Mouse (Mus musculus) forebrain, embryonic 10.5 days (tissue): ENCODE results near the gene Smim8. TPM values are rescaled to one million over a fixed set of nuclear protein-coding genes. Genes with fewer than 3 reads are reported as not detected.

Experiments used
- DNase-seq: peaks from one replicate; pipeline ENCODE4 v3.0.0-alpha.2; 2017; ENCODE audit warnings: low spot score; ENCODE audit errors: extremely low spot score
- H3K27ac ChIP-seq: fragments of 300-500 bp; sonication (generic); 2 replicates; pipeline ENCODE4 v1.5.1; 2016; ENCODE audit warnings: mild to moderate bottlenecking
- H3K27me3 ChIP-seq: fragments of 300-500 bp; sonication (generic); 2 replicates; pipeline ENCODE4 v1.6.1; 2016; ENCODE audit warnings: mild to moderate bottlenecking; ENCODE audit not compliant: poor library complexity, severe bottlenecking
- H3K36me3 ChIP-seq: fragments of 300-500 bp; sonication (generic); replicated peaks from 2 replicates; pipeline ENCODE4 v1.6.1; 2016; ENCODE audit warnings: mild to moderate bottlenecking, moderate library complexity
- H3K4me1 ChIP-seq: fragments of 300-500 bp; sonication (generic); 2 replicates; pipeline ENCODE4 v1.6.1; 2016
- H3K4me3 ChIP-seq: fragments of 300-500 bp; sonication (generic); 2 replicates; pipeline ENCODE4 v1.5.1; 2016; ENCODE audit warnings: mild to moderate bottlenecking, moderate library complexity
- H3K9me3 ChIP-seq: fragments of 300-500 bp; sonication (generic); 2 replicates; pipeline ENCODE4 v1.6.1; 2016; ENCODE audit warnings: mild to moderate bottlenecking, moderate library complexity
- WGBS: fragments of 180-500 bp; shearing (Covaris S2); methylation state at CpG from one replicate; pipeline ENCODE4 v1.1.7; 2016; 5-methylcytosine and 5-hydroxymethylcytosine counted together
- polyA plus RNA-seq: library from polyadenylated mRNA; unstranded; fragments of >200 nt; fragmentation: Nextera tagmentation; extraction: Ambion mirVana; gene quantifications from 2 replicates; pipeline ENCODE4 v1.2.1, GENCODE M21; 2016

The Smim8 gene
- 40.7 and 43.8 TPM in 2 replicates for polyA plus RNA-seq

DNA sequence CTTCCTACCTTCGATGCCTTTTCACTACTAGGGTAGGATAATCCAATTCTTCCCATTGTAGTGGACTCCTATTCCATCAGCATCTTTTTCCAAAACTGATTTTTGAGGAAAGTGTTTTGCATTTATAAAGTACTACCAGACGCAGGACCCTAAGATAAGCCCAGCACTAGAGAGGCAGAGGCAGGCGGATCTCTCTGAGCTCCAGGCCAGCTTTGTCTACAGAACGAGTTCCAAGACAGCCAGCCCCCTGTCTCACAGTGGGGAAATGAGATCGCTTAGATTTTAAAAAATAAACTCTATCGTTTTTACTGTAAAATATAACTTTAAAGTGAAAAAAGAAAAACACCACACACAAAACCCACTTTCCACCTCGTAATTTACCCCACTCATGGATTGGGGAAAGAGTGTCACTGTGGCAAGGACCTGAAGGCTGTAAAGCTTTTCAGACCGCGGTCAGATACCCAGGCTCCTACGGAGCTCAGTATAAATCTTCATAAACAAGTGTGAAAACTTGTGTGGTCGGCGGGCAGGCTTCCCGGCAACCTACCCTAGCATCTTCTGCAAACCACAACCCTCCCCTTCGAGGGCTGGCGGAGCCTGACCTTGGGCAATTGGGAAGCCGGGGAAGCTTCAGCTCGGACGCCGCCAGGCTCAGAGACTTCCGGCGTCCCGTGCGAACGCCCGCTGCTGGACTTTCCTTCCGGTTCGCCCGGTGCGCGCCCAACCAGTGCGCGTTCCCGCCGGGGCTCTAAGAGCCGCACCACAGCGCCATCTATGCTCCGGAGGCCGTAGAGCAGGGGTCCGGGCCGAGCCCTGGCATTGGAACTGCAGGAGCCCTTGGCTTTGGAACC is at the start of gene Smim8:
TSS of gene Smim8 (minus strand) at position 747 of the 851 bp plus-strand sequence.
- Histone ChIP-seq H3K9me3 (peaks cover 6% of the 10 kb centered on the region; the same call in 1 of the 2 replicates), H3K4me3 (peak within 1 kb of the TSS; percentile 67), H3K4me1 (peaks cover 11% of the 10 kb centered on the region), H3K27ac (peak within 1 kb of the TSS; percentile 89), H3K36me3 (no peaks in the 10 kb centered on the region), H3K27me3 (no peaks in the 10 kb centered on the region)
- WGBS = 6% methylated on average over 40 of the region's 40 CpGs
- DNase-seq = peak; percentile 93

DNA sequence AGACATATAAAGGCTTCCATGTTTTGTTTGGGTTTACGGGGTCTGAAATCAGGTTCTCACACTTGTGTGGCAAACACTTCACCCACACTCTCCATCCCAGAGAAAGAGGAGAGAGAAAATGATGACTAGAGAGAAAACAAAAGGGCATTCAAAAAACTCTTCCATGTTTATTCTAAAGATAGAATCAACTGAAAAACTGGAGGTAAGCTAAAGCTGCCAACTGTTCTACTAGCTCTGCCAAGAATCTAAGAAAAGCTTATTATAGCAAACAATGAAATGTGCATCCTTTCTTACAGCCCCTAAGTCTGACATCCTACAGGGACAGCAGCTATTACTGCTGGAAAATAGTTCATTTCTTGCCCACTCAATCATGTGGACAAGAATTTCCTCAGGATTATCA is 45.7 kb upstream of the Smim8 start:
- Histone ChIP-seq H3K27ac (no peak overlapping the region), H3K4me3 (no peak overlapping the region), H3K27me3 (no peaks in the 10 kb centered on the region), H3K36me3 (peaks cover 59% of the 10 kb centered on the region), H3K9me3 (no peaks in the 10 kb centered on the region), H3K4me1 (no peaks in the 10 kb centered on the region)
- DNase-seq = no peak
- WGBS = 97% methylated on average over 1 of the region's 1 CpGs

DNA sequence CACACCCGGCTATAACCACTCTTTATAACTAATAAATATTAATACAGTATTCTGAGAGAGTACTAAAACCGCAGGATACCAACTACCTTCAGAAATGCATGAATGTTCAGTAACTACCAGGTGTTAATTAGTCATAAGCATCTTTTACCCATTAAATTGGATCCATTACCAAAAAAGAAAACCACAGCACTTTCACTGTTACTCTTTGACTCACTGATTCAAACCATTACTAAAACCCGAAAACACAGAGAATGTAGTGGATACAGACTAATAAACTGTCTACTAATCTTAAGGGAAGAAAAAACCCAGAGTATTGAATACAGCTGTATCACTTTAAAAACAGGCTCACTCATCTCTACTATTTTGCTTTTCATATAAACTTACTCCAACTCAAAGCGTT is 41.7 kb upstream of the Smim8 start:
- no peaks in the 10 kb centered on the region for H3K9me3 ChIP-seq
- no peak overlapping the region for H3K4me3 ChIP-seq
- no peak overlapping the region for H3K27ac ChIP-seq
- 91% methylated on average over 4 of the region's 4 CpGs for WGBS
- peaks cover 75% of the 10 kb centered on the region for H3K36me3 ChIP-seq
- no peaks in the 10 kb centered on the region for H3K27me3 ChIP-seq
- H3K4me1 ChIP-seq = no peaks in the 10 kb centered on the region
- DNase-seq = no peak

DNA sequence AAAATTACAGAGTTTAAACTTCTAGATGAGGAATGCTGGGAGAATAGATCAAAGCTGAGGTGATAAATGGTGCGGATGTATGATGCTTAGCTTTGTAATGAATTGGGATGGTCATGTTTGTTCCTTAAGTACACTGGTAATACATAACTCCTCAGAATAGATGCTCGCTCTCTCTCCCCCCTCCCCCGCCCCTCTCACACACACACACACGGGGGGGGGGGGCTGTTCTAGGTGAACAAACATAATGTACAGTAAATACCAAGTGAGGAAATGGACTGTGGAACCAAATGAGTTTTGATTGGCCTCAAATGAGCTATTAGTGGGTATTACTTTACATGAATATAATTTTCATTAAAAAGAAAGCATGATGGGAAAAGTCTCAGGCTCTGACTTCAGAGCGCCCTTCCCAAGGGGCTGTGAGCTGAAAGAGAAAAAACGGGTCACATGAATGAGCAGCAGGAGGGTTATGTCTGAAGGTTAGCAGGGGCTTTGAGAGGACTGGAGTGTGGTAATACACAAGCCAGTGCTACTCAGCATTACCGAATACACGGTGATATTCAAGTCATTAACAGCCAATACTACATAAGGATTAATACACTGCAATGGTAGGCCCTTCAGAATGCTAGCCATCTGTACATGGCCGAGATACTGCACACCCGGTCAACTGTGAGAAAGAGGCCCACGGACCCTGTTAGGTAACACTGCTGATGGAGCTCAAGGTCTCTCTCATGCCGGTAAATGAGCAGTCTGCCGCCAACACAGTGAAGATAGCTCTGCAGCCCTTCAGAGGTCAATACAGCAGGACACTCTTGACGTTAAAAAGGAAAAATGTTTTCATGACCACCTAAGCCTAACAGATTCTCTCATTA is 23.2 kb upstream of the Smim8 start:
- 88% methylated on average over 14 of the region's 14 CpGs for WGBS
- no peak overlapping the region for H3K27ac ChIP-seq

DNA sequence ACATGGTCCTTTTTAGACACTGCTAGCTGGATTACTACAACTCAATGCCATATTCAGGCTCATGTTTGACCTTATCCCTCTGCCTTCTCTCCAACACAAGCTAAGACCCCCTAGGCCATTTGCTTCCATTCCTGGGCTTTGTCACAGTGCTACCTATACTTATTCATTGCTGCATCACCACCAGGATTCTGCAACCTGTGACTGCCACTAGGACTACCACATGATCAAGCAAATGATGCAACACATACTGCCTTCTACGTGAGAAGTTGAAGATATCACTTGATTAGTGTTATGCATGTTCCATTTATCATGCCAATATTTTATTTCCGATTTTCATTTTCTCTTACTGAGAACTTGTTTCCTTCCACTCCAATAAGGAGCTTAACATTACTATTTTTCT is 19.8 kb upstream of the Smim8 start:
- Histone ChIP-seq H3K36me3 (peaks cover 4% of the 10 kb centered on the region), H3K9me3 (no peaks in the 10 kb centered on the region), H3K27ac (no peak overlapping the region), H3K4me1 (no peaks in the 10 kb centered on the region), H3K27me3 (no peaks in the 10 kb centered on the region), H3K4me3 (no peak overlapping the region)
- no peak for DNase-seq
- 94% methylated on average over 2 of the region's 2 CpGs for WGBS

More for the DNA sequence above, 23.2 kb upstream of the Smim8 start:
- Histone ChIP-seq H3K4me3 (no peak overlapping the region), H3K9me3 (no peaks in the 10 kb centered on the region), H3K36me3 (peaks cover 25% of the 10 kb centered on the region), H3K4me1 (no peaks in the 10 kb centered on the region), H3K27me3 (no peaks in the 10 kb centered on the region)
- DNase-seq = no peak

DNA sequence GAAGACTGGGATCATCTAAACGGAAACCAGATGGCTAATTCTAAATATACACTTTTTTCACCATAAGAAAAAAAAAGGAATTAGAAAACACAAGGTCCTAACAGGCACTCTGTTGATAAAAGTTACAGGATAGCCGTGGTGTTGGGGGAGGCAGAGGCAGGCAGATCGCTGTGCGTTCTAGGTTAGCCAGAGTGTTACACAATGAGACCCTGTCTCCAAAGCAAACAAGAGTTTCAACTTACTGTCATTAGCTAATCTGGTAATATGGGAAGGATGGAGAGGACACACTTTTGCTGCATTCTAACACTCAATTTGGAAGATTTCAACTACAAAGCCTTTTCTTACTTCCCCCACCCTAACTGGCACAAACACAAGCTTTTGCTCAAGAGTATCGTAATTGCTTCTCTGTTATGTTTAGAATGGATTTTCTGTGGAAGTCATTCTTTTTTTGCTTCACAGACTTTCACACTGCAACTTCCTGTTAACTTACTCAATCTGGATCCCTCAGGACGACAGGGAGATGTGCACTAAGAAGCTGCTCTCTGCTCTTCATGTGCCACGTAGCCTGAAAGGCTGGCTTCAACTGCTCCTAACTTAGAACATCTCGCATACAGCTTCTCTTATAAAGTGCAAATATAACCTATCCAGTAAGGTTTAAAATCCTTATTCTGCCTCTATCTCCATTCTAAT is 19.2 kb upstream of the Smim8 start:
- no peak overlapping the region for H3K4me3 ChIP-seq
- no peaks in the 10 kb centered on the region for H3K9me3 ChIP-seq
- no peaks in the 10 kb centered on the region; the same call in 1 of the 2 replicates for H3K36me3 ChIP-seq
- WGBS = 81% methylated on average over 8 of the region's 8 CpGs
- no peak for DNase-seq
- H3K27me3 ChIP-seq = no peaks in the 10 kb centered on the region
- no peaks in the 10 kb centered on the region for H3K4me1 ChIP-seq
- H3K27ac ChIP-seq = no peak overlapping the region

DNA sequence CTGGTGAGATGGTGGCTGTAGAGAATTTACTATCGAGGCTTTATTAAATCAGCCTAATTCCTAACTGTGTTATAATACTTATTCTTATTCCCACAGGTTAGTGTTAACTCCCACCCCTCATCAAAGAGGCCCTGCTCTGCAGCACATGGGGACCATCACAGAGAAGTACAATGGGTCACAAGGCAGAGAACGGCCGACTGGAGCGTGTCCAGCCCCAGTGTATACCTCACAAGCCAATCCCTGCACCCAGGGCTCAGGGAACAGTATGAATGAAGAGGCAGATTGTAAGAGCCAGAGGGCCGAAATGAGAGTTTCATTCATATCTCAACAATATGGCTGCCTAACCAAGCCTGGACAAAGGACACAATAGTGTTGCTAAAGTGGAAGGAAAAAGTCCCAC is 18.1 kb upstream of the Smim8 start:
- no peak for DNase-seq
- 89% methylated on average over 5 of the region's 5 CpGs for WGBS
- H3K4me3 ChIP-seq = no peak overlapping the region

DNA sequence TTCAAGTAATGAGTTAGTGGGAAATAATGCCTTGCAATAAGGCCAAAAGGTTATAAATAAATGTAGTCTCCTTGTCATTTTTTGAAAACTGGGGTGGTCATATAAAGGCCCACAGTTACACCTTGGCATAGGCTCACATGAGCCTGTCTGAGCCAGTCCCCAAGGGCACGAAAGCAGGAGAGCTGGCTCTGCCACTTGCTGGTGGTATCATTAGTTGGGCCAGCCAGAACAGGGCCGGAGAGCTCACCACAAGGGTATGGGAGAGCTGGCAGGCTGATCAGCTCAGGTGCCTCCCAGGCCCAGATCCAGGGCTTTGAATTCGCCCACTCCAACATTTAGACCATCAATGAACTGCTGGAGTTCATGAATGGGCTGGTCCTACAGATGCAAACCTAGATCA is 8.3 kb upstream of the Smim8 start:
- Histone ChIP-seq H3K4me1 (no peaks in the 10 kb centered on the region), H3K4me3 (no peak overlapping the region), H3K27ac (no peak overlapping the region), H3K27me3 (no peaks in the 10 kb centered on the region), H3K36me3 (no peaks in the 10 kb centered on the region), H3K9me3 (no peaks in the 10 kb centered on the region)
- DNase-seq = no peak
- WGBS = 82% methylated on average over 3 of the region's 3 CpGs

More for the DNA sequence above, 18.1 kb upstream of the Smim8 start:
- H3K36me3 ChIP-seq = no peaks in the 10 kb centered on the region
- H3K27me3 ChIP-seq = no peaks in the 10 kb centered on the region
- H3K4me1 ChIP-seq = no peaks in the 10 kb centered on the region
- no peaks in the 10 kb centered on the region for H3K9me3 ChIP-seq
- no peak overlapping the region for H3K27ac ChIP-seq

DNA sequence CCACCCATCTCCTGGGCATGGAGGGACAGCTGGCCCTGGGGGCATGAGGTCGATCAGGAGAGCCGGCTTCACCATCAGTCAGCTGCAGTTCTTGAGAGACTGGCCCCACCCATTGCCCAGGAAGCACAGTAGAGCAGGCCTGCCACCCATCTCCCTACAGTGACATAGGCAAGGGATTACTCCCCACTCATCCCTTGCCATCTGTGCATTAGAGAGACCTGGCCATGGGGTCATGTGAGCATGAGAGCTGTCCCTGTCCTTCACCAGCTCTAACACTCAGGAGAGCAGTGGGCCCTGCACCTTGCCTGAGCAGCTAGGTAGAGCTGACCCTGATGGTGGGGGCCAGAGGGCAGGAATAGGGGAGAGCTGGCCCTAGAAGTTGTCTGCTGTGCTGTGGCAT is 7.4 kb upstream of the Smim8 start:
- no peaks in the 10 kb centered on the region for H3K36me3 ChIP-seq
- no peak for DNase-seq
- 65% methylated on average over 2 of the region's 2 CpGs for WGBS
- H3K4me3 ChIP-seq = no peak overlapping the region
- no peak overlapping the region for H3K27ac ChIP-seq
- H3K27me3 ChIP-seq = no peaks in the 10 kb centered on the region
- no peaks in the 10 kb centered on the region for H3K4me1 ChIP-seq
- no peaks in the 10 kb centered on the region for H3K9me3 ChIP-seq

DNA sequence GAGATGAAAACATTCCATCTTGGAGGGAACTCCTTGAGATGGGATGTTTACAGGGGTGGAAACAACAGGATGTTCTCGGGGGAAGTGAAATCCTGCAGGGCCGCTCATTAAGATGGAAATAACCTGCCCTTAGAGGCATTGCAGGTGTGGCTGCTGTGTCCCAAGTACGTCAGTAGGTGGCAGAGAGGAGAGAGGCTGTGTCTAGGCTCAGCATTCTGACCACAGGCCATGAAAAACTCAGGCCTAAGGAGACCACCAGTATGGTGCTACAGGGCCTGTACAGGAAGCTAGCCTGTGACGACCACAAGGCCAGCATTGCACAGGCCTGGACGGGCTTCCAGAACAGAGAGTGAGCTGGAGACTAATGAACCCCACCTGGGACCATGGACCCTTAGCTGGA is 6.6 kb upstream of the Smim8 start:
- no peak overlapping the region for H3K27ac ChIP-seq
- no peaks in the 10 kb centered on the region for H3K4me1 ChIP-seq
- H3K9me3 ChIP-seq = peaks cover 5% of the 10 kb centered on the region; the same call in 1 of the 2 replicates
- no peaks in the 10 kb centered on the region for H3K36me3 ChIP-seq
- 51% methylated on average over 5 of the region's 5 CpGs for WGBS
- no peak for DNase-seq
- H3K27me3 ChIP-seq = no peaks in the 10 kb centered on the region
- no peak overlapping the region for H3K4me3 ChIP-seq

DNA sequence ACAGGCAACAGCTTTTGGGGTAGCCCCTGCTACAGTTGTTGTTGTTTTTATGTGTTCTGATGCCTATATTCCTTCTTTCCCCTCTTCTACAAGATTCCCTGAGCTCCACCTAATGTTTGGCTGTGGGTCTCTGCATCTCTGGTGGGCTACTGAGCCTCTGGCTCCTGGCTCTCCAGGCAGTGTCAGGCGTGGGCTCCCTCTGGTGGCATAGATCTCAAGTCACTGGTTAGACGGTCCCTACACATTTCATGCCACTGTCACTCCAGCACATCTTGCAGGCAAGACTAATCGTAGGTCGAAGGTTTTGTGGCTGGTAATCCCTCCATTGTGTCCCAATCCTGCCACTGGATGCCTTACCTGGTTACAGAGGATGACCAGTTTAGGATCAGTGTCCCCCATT is 4.5 kb upstream of the Smim8 start:
- WGBS = 33% methylated on average over 4 of the region's 4 CpGs
- Histone ChIP-seq H3K4me1 (no peaks in the 10 kb centered on the region), H3K27ac (no peak overlapping the region), H3K4me3 (no peak overlapping the region), H3K27me3 (no peaks in the 10 kb centered on the region), H3K9me3 (peaks cover 6% of the 10 kb centered on the region; the same call in 1 of the 2 replicates), H3K36me3 (no peaks in the 10 kb centered on the region)
- DNase-seq = no peak

DNA sequence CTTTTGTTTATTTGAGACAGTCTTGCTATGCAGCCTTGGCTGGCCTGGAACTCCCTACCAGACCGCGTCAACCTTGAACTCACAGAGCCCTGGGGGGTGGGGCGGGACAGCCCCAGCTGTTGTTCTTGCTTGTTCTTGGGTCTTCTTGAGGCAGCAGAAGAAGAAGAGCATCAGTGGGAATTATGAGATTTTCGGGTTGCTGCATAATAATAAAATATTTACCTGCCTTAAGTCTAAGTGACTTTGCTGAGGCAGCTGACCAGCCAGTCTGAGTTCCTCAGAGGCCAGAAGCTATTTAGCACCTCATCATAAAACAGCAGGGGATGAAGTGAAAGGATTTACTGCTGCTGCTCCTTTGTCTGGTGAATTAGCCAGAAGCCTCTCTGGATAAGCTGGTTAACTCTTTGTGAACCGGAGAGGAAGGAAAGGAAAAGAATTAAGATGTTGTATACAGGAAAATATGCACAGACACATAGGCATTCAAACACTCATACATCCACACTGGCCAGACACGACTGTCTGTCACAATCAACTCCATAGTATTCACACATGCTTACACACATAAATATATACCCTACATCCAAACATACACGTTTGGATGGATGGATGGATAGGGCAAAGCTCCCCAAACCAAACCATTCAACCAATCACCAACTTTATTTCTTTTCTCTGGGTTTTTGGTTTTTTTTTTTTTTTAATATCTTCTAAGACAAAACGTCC is 6.4 kb downstream of the Smim8 start:
- peak; percentile 30 for DNase-seq
- Histone ChIP-seq H3K36me3 (peaks cover 13% of the 10 kb centered on the region), H3K4me3 (no peak overlapping the region; the same call in 1 of the 2 replicates), H3K27ac (peak overlapping the region; percentile 62; the same call in 1 of the 2 replicates), H3K27me3 (no peaks in the 10 kb centered on the region), H3K9me3 (no peaks in the 10 kb centered on the region), H3K4me1 (peaks cover 9% of the 10 kb centered on the region)
- 10% methylated on average over 8 of the region's 8 CpGs for WGBS
